Mouse (Mus musculus) right cerebral cortex, postnatal 14 days (tissue): Measurements from ENCODE around the gene Jtb.
"Not testable (repeated sequence)": the region's sequence is repeated elsewhere in the genome, so short reads cannot be mapped to it uniquely, and the experiment has no call there.

Experiments used
- DNase-seq: peaks from one replicate; pipeline ENCODE4 v3.0.0; 2022

The Jtb gene

DNA sequence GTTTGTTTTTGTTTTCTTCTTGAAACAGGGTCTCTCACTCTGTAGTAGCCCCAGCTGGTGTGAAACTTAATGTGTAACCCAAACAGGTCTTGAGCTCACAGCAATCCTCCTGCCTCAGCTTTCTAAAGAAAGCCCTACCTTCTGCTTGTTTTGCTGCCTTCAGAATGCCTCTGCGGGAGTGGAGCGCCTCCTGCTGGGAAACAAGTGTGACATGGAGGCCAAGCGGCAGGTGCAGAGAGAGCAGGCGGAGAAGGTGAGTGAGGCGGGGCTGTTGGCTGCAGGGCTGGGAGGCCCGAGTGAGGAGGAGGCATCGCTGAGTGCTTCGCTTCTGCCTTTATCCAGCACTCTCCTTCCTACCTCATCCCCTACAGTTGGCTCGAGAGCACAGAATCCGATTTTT lies 7.1 kb upstream of the Jtb start:
- DNase-seq, result no peak

DNA sequence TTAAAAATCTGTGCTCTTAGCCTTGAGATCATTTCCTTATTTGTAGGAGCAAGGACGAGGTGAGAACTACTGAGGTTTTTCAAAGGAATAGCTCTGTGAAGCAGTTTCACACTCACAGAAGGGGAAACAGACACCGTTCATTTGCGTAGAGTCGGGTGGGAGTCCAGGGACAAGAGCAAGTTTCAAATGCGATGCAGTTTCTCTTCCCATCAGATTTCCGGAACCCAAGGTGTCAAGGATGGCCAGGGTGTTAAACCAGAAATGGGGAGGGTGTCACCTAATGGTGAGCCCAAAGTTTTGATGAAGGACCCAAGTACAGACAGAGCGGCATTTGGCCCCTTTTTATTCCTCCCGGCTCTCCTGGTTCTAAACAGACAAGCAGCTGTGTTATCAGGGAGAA lies 322 bp upstream of the Jtb start:
- no peak for DNase-seq

DNA sequence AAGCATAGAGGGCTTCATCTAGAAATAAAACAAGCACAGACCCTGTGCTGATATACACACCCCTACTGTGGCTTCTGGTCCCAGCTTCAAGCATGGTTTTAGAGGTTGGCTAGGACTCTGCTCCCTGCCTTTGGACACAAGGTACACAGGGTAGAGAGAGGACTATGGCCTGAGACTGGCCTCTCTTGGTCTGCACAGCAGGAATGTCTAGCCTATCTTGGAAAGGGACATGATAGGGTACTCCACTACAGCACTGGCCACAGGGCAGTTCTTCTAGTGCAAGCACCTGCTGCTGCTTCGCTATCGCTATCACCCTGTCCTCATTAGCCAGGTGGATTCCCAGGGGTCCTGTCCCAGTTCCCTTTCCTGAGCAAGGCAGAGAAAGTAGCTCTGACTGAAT lies 9.9 kb downstream of the Jtb start:
- no peak for DNase-seq

DNA sequence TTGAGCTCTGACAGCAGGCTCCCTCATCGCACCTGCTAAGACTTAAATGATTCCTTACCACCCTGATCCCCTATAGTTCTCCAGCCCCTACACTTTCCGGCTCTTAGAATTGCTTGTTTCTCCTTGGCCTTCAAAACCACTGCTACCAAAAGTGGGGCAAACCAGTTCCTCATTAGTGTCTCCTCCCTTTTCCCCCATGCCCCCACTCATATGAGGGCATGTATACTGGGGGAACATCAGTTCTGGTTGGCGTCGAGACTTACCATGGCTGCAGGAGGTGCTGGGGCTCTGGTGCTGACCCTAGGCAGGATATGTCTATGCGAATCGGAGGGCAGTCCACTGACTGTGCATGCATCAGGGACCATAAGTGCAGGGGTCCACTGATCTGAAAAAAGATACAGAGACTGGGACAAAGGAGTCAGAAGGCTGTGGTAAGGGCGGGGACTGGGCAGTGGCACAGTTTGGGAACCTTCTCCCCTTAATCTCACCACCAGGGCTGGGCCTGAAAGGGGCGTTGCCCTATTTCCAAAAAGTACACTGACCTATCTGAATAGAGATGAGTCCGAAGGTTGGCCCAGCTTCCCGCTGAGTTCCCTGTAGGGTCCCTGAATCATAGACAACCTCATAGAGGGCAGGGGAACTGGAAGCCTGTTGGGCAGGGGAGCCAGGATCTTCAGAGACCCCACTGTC lies 10.4 kb downstream of the Jtb start:
- DNase-seq, result no peak

DNA sequence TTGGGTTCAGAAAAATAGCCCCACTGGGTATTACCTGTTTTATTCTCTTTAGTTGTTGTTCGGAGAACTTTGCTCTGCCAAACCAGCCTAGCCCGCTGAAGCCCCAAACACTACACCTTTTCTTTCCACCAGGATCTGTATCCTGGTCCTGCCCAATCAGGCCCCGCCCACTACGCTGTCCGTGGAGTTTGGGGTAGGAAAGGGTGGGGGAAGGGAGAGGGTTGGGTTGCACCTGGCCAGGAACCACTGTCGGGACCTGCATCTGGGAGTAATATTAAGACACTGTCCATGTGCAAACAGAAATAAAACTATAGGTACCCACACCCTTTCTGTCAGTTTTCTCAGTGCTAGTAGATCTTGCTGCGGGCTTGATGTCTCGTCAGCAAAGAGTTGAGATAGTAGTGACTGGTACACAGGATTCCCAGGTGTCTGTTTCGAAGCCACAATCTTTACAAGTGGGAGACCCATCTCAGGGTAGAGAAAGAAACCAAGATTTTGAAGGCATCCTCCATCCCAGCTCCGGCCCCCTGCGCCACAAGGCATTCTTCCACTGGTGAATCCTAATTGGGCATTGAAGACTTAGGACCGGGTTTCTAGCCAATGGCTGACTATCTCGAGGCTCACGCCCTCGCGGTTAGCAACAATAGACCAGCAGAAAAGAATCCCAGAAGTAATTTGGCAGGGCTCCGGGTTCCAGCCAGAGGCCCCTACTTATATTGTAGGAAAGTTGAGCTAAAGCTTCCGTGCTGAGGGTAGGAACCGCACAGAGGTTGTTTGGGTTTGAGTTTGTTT lies 11.8 kb downstream of the Jtb start, which contains the start of gene Creb3l4:
Creb3l4 (minus strand) TSS at position 529 of the 792 bp plus-strand sequence.
- no peak for DNase-seq

DNA sequence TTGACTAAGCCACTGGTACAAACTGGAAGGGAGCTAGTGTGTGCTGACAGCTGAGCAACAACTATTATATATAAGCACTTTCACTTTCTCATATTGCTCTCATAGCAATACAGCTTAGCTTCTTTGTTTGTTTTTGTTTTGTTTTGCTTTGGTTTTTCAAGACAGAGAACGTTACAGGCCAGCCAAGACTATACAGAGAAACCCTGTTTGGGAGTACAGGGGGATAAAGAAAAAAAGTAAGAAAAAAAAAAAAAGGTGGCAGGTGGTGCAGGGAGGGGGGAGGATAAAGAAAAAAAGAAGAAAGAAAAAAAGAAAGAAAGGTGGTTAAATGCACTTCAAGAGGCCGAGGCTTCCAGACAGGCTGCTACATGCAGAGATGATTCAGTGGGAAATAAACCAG lies 14.0 kb downstream of the Jtb start:
- DNase-seq, result no peak

DNA sequence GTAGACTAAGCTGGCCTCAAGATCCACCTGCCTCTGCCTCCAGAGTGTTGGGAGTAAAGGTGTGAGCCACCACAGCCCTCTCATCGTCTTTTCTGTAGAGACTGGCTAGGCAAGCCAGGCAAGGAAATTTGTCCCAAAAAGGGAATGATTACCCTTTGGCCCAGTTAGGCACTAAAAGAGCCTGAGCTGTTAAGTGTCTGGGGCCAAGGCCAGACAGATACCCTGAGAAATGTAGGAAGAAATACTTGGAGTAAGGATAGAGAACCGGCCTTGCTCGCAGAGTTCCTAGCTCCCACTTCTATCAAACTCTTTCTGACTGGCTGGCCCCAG lies 16.2 kb downstream of the Jtb start:
- DNase-seq, result no peak

DNA sequence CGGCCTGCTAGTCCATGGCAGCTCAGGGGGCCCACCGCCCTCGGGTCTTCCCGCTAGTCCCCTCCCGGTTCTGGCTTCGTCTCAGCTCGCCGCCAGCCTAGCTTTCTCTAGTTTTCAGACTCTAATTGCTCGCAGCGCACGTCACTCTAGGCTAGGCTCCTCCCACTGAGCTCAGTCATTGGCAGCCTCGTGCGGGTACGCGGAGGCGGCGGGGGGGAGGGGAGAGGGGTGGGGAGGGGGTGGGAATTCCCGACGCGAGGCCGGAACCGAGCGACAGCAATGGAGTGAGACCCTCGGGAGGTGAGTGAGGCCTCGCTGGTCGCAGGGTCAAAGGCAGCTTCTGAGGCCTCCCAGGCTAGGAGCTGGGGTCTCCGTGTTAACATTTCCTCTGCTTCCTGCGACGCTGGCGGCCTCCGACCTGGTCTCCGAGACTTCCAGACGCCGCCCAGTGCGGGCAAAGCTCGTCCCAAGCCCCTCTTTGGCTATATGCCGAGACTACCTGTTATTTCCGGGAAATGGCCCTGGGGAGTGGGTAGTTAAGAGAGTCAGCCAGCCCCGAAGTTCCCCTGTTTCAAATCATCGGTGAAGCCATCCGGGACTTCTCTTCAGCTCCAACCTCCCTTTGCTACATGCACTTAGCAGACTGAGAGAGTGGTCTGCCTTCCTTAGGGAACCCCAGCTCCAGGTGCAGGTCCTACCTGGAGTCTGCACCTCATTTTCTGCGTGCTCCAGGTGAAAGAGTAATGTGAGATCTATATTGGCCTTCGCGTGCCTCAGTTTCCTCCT lies 16.8 kb downstream of the Jtb start, which contains the start of gene Slc39a1:
Slc39a1 (plus strand) TSS at position 213 of the 786 bp plus-strand sequence.
- peak; percentile 87 for DNase-seq

DNA sequence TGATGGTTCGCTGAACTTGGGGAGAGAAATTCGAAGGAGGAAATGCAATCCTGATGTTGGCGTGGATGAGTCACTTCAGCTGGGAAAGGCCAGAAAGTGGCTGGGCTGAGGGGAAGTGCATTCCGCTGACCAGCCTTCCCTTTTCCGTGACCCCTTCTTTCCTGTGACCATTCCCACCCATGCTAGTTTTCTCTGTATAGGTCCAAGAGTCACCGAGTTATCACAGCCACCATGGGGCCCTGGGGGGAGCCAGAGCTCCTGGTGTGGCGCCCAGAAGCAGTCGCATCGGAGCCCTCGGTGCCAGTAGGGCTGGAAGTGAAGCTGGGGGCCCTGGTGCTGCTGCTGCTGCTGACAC lies 17.3 kb downstream of the Jtb start:
- no peak for DNase-seq

DNA sequence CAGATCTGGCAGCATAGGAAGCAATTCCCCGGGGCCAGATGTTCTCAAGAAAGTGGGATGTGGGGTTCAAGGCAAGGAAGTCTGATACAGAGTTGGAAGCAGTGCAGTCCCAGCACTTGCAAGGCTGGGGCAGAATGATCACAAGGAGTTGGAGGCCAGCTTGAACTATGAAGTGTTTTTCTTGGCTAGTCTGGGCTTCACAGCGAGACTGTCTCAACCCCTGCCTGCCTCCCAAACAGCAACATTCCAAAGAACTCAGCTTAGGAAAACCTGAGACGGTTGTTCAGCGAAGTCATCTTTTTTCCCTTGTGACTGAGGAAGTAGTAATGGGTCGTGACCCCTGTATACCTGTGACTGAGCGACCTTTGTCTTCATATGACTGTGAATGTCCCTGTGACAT lies 19.4 kb downstream of the Jtb start:
- no peak for DNase-seq

DNA sequence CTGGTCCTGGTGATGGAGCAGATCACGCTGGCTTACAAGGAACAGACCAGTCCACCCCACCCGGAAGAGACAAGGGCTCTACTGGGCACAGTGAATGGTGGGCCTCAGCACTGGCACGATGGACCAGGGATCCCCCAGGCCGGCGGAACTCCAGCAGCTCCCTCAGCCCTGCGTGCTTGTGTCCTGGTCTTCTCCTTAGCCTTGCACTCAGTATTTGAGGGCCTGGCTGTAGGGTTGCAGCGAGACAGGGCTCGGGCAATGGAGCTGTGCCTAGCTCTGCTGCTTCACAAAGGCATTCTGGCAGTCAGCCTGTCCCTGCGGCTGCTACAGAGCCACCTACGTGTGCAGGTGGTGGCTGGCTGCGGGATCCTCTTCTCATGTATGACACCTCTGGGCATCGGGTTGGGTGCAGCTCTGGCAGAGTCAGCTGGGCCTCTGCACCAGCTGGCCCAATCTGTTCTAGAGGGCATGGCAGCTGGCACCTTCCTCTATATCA lies 20.4 kb downstream of the Jtb start:
- DNase-seq, result not testable (repeated sequence)

DNA sequence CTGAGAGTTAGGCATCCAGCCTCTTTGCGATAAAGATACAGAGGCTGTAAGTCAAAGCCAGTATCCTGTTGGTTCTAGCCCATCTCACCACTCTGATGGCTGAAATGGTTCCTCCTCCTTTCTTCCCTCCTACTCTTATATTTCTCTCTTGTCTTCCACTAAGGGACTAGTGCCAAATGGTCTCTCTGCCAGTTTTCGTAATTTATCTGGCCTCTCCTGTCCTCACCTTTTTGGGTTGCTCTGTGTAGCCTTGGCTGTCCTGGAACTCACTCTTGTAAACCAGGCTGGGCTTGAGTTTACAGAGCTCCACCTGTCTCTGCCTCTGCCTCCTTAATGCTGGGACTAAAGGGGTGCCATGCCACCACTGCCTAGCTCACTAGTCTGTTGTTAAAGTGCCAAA lies 21.3 kb downstream of the Jtb start:
- not testable (repeated sequence) for DNase-seq

DNA sequence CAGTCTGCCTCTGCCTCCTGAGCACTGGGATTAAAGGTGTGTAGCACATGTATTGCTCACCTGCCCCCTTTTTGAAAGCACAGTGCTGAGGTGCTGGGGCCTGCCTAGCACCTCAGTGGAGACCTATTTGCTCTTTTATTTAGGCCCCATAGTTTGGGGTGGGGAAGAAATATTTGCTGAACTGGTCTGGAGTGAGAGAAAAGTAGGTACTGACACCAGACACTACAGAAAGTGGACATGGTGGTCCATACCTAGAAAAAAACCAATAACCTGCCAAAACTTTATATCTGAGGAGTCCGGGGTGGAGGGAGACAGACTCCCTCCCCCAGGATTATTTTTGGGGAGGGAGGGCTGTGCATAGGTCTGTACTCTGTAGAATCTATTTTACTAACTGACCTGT lies 21.8 kb downstream of the Jtb start:
- not testable (repeated sequence) for DNase-seq

DNA sequence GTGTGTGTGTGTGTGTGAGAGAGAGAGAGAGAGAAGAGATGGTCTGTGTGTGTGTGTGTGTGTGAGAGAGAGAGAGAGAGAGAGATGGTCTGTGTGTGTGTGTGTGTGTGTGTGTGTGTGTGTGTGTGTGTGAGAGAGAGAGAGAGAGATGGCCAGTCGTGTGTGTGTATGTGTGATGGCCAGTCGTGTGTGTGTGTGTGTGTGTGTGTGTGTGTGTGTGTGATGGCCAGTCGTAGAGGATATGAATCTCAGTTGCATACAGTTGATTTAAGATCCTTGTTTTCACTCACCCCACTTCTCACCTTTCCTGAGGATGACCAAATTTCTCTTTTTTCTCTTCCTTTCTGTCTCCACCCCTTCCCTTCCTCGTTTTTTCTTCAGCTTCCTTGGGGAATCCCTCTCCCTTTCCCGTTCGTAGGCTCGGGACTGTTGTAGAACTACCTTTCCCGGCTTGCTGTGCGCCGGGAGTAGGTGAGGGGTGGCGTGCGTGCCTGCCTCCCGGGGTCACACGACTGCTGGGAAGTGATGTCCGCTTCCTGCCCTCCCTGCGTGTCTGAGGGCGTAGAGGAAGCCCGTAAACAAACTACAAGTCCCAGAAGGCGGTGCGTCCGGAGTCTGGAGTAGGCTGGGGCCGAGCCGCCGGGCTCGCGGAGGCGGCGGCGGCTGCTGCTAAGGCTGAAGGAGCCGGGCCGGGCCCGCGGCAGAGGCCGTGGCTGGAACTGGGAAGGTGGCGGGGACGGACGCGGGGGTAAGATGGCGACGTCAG lies 22.4 kb downstream of the Jtb start, which contains the start of gene Crtc2:
Crtc2 (plus strand) TSS at position 511 of the 766 bp plus-strand sequence.
- DNase-seq, result peak; percentile 94

DNA sequence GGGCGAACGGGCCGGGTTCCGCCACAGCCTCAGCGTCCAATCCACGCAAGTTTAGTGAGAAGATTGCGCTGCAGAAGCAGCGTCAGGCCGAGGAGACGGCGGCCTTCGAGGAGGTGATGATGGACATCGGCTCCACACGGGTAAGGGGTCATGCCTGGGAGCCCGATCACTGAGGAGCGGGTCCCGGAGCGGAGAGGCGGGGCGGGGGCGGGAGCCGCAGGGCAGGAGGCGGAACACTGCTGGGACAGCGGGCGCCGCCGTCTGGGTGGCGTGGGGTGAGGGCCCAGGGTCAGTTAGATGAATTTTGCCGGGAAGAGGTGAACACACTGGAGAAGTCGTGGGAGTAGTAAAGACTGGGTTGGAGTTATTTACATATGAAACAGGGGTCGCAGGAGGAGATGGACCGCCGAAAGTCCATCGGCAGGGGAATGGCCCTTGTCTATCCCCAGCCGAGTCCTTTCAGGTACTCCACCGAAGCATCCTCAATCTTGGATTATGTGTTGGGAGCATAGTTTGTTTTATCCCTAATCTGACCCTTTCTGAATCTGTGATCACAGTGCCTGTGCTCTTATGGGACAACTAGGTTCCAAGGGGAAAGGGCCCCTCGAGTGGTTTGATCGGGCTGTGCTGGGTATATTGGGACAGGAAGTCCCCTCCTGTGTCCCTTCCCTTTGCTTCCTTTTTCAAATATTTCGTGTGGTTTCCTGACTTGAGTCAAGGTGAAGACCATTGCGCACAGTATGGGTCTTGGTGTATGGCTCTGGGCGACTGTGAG lies 23.2 kb downstream of the Jtb start:
- DNase-seq, result no peak

DNA sequence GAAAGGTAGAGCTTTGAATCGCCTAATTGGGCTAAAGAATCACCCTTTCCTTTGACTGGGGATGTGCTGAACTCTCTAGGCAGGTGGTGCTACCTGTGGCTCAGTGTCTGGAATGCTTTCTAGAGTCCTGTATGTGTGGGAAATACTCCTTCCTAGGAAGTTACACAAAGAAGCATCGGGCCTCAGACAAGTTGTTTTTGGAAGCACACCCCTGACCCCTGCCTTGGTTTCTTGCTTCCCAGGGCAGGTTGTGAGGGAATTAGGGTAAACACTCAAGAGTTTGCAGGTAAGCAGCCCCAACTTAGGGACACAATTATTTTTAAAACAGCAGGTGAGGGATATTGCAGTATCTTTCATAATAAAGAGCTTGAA lies 23.8 kb downstream of the Jtb start:
- no peak for DNase-seq

DNA sequence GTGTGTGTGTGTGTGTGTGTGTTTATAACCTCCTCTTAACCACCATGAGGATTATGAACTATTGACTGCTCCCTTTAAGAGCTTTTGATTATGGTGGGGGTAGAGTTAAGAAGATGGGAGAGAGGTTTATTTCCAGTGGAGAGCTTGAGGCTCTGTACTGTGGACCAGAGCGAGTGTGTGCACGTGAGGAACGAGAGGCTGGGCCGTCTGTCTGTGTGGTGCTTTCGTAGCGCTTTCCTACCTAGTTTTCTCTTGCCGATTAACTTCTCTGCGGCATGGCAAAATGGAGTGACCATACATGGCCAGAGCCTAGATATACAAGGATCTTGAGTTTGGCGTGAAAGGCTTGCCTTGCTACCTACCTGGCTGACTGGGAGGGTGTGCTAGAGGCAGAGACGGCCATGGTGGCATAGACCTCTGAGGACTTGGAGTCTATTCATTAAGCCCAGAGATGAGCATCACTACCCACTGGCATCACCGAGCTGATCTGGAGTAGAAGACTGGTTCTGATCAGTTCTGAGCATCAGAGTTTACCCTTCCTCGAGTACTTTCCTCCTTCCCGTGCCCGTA lies 24.5 kb downstream of the Jtb start:
- DNase-seq, result no peak

DNA sequence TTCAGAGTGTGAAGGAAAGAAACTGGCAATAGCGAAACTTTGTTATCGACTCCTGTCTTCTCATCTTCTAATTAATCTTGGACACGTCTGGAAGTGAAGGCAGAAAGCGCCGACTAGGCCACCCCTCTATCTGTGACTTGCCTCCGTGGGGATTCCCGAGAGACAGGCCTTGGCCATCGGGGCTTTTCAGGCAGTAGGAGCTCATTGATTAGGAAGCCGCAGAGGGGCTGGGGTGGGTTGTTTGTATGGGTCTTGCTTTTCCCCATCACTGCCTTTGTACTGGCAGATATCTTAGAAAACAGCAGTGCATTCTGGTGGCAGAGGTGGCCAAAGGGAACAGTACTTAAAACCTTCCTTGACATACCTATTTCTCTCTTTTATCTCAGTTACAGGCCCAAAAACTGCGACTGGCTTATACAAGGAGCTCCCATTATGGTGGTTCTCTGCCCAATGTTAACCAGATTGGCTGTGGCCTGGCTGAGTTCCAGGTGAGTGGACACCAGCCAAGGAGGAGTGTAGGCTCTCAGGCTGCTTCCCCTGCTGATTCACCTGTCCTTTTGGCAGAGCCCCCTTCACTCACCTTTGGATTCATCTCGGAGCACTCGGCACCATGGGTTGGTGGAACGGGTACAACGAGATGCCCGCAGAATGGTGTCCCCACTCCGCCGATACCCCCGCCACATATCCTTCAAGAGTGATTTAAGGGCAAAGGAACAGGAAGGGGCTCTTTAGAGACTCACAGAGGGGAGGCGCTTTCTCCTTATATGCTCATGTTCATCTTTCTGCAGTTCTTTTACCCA lies 25.5 kb downstream of the Jtb start:
- DNase-seq, result no peak

DNA sequence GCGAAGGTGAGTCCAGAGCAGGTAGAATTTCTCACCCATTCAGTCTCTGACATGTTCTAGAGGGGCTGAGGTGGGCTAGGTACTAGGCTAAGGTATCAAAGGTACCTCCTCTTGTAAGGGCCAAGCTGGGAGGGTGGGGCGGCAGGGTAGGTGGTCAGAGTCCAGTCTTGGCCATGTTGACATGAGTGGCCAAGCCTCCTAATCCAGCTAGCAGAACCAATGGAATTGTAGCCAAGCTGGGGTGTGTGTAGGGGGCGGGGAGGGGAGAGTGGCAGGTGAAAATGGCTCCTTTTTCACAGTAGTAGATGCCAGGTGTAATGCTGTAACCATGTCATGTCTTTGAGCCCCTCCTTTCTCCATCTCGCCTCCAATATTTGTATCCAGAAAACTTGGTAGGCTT lies 27.1 kb downstream of the Jtb start:
- no peak for DNase-seq

DNA sequence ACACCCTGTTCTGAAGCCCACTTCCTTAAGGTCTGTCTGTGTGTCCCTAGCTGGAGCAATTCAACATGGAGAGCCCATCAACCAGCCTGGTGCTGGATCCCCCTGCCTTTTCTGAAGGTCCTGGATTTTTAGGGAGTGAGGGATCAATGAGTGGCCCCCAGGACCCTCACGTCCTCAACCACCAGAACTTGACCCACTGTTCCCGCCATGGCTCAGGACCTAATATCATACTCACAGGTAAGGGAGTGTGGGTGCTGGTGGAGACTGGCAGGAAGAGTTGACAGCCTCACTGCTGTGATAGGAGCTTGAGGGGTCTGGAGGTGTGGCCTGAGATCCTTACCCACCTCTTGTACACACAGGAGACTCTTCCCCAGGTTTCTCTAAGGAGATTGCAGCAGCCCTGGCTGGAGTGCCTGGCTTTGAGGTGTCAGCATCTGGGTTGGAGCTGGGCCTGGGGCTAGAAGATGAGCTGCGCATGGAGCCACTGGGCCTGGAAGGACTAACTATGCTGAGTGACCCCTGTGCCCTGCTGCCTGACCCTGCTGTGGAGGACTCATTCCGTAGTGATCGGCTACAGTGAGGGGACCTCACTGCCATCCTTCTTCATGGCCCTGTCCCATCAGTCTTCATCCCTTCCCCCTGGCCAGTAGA lies 31.8 kb downstream of the Jtb start:
- no peak for DNase-seq
